Mouse (Mus musculus) cortical plate, adult 2 months (tissue): ENCODE data around the gene Vps13d.

Source experiments
- CTCF ChIP-seq: fragments of 200-500 bp; IDR thresholded peaks from 2 replicates; pipeline ENCODE4 v1.5.1; 2011; ENCODE audit warnings: mild to moderate bottlenecking, control low read depth, low read length; ENCODE audit not compliant: insufficient read depth; ENCODE audit errors: extremely low read depth
- POLR2A ChIP-seq: fragments of 200-500 bp; IDR thresholded peaks from 2 replicates; pipeline ENCODE4 v1.6.1; 2011; ENCODE audit warnings: mild to moderate bottlenecking, low read length, control low read depth; ENCODE audit not compliant: insufficient read depth; ENCODE audit errors: extremely low read depth

- no peak for TF ChIP-seq POLR2A
- TF ChIP-seq CTCF = no peak
Measured at GRCm38 (mm10) chr4:145054369-145054768, 140.4 kb downstream of the Vps13d start.
